Mouse (Mus musculus) gastrocnemius, postnatal 4 days (tissue): ENCODE data around the gene Adamts9. TPM values are rescaled to one million over a fixed set of nuclear protein-coding genes. Genes with fewer than 3 reads are reported as not detected.

Experiments used
- DNase-seq, 2 experiments: peaks; one replicate each; pipeline ENCODE4 v3.0.0; 2021 to 2022; ENCODE audit warnings: low spot score in 2 of 2, mixed read lengths in 2 of 2
- long read RNA-seq, 2 experiments: library from polyadenylated mRNA; stranded (forward); transcript quantifications; one replicate each; pipeline ENCODE4 v2.0.0; 2021
- total RNA-seq, 2 experiments: library from RNA; stranded (reverse); gene quantifications; 2 replicates each; pipeline ENCODE4 v1.2.3; 2021

The Adamts9 gene
- total RNA-seq, result 10 to 100 TPM; 34.0 to 36.3 TPM
- long read RNA-seq, experiment 1, full-length matches to known transcripts, result 1 of 4 reads
- long read RNA-seq, experiment 1, partial matches to known transcripts, result 0 of 4 reads
- long read RNA-seq, experiment 1, other reads (novel, unspliced or antisense), result 3 of 4 reads
- long read RNA-seq, experiment 2, full-length matches to known transcripts, result 1 of 16 reads
- long read RNA-seq, experiment 2, partial matches to known transcripts, result 9 of 16 reads
- long read RNA-seq, experiment 2, other reads (novel, unspliced or antisense), result 6 of 16 reads

- DNase-seq, result peak; percentile 82 to 89
Measured at GRCm38 (mm10) chr6:92943057-92943781, at the start of gene Adamts9. Gene Adamts9 (minus strand): TSS chr6:92943492.

GRCm38 (mm10) chr6:92991616-92992015, 48.3 kb upstream of the Adamts9 start:
- DNase-seq, result no peak

GRCm38 (mm10) chr6:92988620-92988998, 45.3 kb upstream of the Adamts9 start:
- DNase-seq, result no peak

- no peak for DNase-seq
Measured at GRCm38 (mm10) chr6:92987846-92988619, 44.7 kb upstream of the Adamts9 start.

GRCm38 (mm10) chr6:92987366-92987765, 44.1 kb upstream of the Adamts9 start:
- no peak for DNase-seq

GRCm38 (mm10) chr6:92983421-92983820, 40.1 kb upstream of the Adamts9 start:
- DNase-seq, result no peak

GRCm38 (mm10) chr6:92981451-92982186, 38.3 kb upstream of the Adamts9 start:
- DNase-seq, result no peak

- no peak for DNase-seq
Measured at GRCm38 (mm10) chr6:92973340-92973739, 30.0 kb upstream of the Adamts9 start.

- no peak for DNase-seq
Measured at GRCm38 (mm10) chr6:92968718-92969117, 25.4 kb upstream of the Adamts9 start.

- no peak for DNase-seq
Measured at GRCm38 (mm10) chr6:92968216-92968615, 24.9 kb upstream of the Adamts9 start.

- no peak for DNase-seq
Measured at GRCm38 (mm10) chr6:92962966-92963365, 19.7 kb upstream of the Adamts9 start.

- DNase-seq, result no peak
Measured at GRCm38 (mm10) chr6:92960997-92961396, 17.7 kb upstream of the Adamts9 start.

- no peak for DNase-seq
Measured at GRCm38 (mm10) chr6:92959416-92959815, 16.1 kb upstream of the Adamts9 start.

- DNase-seq, result no peak
Measured at GRCm38 (mm10) chr6:92947337-92948042, 4.2 kb upstream of the Adamts9 start.

GRCm38 (mm10) chr6:92944711-92945110, 1.4 kb upstream of the Adamts9 start:
- no peak for DNase-seq

GRCm38 (mm10) chr6:92944048-92944685, 875 bp upstream of the Adamts9 start:
- peak in 1 of 2 experiments; percentile 14 for DNase-seq

- DNase-seq, result peak in 1 of 2 experiments; percentile 31
Measured at GRCm38 (mm10) chr6:92941756-92942420, 1.4 kb downstream of the Adamts9 start.

- peak; percentile 68 to 88 for DNase-seq
Measured at GRCm38 (mm10) chr6:92941281-92941731, 2.0 kb downstream of the Adamts9 start.
